Mouse (Mus musculus): Measurements from ENCODE around the gene Sall2. TPM values are rescaled to one million over a fixed set of nuclear protein-coding genes. Genes with fewer than 3 reads are reported as not detected.
A peak's percentile ranks its signal among the peaks of the same experiment; 100 is the strongest.

The Sall2 gene
- polyA plus RNA-seq (2015; fragmentation: Nextera tagmentation; extraction: Ambion mirVana) = 15.0 and 16.0 TPM in 2 replicates

DNA sequence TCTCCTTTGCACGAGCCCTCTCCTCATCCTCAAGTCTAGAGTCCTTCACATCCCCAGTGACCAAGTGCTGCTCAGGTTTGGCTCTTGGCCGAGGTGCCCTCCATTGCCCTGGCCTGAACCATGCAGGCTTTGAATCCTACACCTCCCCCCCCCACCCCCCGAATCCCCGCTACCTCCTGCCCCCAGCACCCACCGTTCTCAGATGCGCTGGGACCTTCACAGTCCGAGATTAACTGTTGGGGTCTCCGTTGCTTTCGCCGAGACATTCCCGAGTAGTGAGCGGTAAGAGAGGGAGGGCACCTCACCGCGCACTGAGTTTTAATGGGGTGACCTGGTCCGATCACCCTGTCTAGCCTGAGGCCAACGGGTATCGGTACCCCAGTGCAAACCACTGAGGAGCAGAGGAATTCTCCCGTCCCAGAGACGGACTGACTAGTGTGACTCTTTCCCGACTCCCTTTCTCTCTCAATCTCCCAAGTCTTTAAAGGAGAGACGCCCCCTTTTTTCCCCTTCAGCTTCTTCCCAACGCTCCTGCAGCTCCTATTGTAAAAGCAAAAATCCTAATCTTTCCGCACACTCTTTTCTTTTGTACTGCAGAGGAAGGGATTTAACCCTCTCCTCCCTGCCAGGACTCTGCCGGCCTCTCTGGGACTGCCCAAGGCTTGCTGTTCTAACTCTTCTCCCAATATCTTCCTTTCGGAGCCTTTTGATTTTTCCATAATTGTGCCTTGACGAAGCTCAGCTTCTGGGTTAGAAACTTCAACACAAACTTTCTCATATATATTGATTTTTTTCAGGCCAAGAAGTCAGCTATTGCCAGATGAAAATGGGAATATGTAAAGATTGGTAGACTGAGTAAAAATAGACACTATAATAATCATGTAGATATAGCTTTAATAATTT lies at the start of gene Sall2:
Gene Sall2, minus strand, starts transcription at position 853 of the 903 bp plus-strand sequence.
- Histone ChIP-seq H3K27me3 (peaks cover 22% of the 10 kb centered on the region), H3K4me2 (replicated peaks) (peak within 1 kb of the TSS; percentile 72), H3K4me1 (peaks cover 9% of the 10 kb centered on the region), H3K9me3 (replicated peaks) (no peaks in the 10 kb centered on the region), H3K4me3 (replicated peaks) (peak within 1 kb of the TSS; percentile 46), H3K27ac (replicated peaks) (no peak within 1 kb of the TSS), H3K9ac (peak within 1 kb of the TSS; percentile 23; the same call in 1 of the 2 replicates), H3K36me3 (no peaks in the 10 kb centered on the region)
- WGBS = under 1% methylated on average over 26 of the region's 26 CpGs
- ATAC-seq (ENCODE audit: insufficient number of reproducible peaks, low FRiP score, low TSS enrichment, low read depth) = peak; percentile 60; the same call in 1 of the 2 replicates

DNA sequence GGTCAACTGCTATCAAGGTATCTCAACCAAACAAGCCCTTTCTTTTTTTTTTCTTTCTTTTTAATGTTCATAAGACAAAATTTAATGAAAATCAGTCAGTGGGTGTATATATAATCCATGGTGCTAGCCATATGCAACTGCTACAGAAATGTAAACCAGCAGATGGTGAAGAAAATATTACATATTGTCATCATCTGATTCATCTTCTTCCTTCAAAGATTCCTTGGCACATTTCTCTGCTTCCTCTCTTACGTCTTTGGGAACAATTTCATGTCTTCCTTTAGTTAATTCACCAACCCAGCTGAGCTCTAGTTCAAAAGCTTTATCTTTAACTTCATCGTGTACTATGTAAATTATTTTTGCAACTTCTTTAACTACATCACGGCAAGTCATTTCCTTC lies 40.2 kb upstream of the Sall2 start:
- Histone ChIP-seq H3K9ac (no peak overlapping the region), H3K36me3 (no peaks in the 10 kb centered on the region), H3K27ac (replicated peaks) (no peak overlapping the region), H3K4me1 (no peaks in the 10 kb centered on the region), H3K9me3 (replicated peaks) (no peaks in the 10 kb centered on the region), H3K4me2 (replicated peaks) (no peak overlapping the region), H3K27me3 (no peaks in the 10 kb centered on the region), H3K4me3 (replicated peaks) (no peak overlapping the region)
- 78% methylated on average over 3 of the region's 3 CpGs for WGBS
- ATAC-seq (ENCODE audit: insufficient number of reproducible peaks, low FRiP score, low TSS enrichment, low read depth) = no peak

DNA sequence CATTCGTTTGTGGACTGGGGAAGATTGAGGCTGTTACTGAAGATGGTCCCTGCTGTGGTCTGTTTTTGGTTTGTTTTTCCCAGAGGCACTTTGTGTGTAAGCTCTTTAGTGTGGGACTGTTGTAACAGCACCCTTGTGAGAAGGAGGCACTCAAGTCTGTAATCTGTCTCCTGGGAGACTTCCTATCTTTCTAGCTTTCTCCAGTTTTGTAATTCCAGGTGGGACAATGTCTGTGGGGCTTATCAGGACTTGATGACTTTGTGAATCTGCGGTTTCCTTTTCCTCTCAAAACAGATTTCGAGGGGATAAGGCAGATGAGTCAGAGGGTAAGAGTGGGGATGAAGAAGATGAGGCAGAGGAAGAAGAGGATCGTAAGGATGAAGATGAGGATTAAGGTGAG lies 27.7 kb upstream of the Sall2 start, which contains the start of gene Olfr1513:
Gene Olfr1513, minus strand, starts transcription at position 101 of the 400 bp plus-strand sequence.
- H3K9me3 ChIP-seq (replicated peaks) = no peaks in the 10 kb centered on the region
- H3K4me1 ChIP-seq = no peaks in the 10 kb centered on the region
- 70% methylated on average over 4 of the region's 4 CpGs for WGBS
- H3K27ac ChIP-seq (replicated peaks) = no peak within 1 kb of the TSS
- H3K27me3 ChIP-seq = no peaks in the 10 kb centered on the region
- H3K36me3 ChIP-seq = no peaks in the 10 kb centered on the region
- no peak for ATAC-seq (ENCODE audit: insufficient number of reproducible peaks, low FRiP score, low TSS enrichment, low read depth)
- no peak within 1 kb of the TSS for H3K4me2 ChIP-seq (replicated peaks)
- no peak within 1 kb of the TSS for H3K9ac ChIP-seq
- no peak within 1 kb of the TSS for H3K4me3 ChIP-seq (replicated peaks)

DNA sequence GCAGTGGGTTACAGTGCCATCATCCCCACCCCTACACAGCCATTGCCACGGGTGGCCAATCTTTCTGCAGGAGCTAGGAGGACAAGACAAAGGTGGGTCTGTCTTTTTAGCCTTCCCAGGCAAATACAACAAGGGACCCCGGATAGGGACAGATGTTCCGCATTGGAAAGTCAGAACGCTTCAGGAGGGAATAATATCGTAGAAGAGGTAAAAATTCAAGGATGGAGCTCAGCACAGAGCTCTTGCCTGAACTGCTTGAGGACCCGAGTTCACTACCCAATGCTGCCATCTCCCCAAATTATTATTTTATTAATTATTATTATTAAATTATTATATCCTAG lies 10.9 kb upstream of the Sall2 start:
- 0 out of 2 replicates have a peak, but pooled peaks cover 5% of the 10 kb centered on the region for H3K27me3 ChIP-seq
- no peak overlapping the region for H3K27ac ChIP-seq (replicated peaks)
- H3K4me3 ChIP-seq (replicated peaks) = no peak overlapping the region
- no peak for ATAC-seq (ENCODE audit: insufficient number of reproducible peaks, low FRiP score, low TSS enrichment, low read depth)
- H3K36me3 ChIP-seq = no peaks in the 10 kb centered on the region
- H3K4me1 ChIP-seq = no peaks in the 10 kb centered on the region
- H3K9ac ChIP-seq = no peak overlapping the region
- H3K9me3 ChIP-seq (replicated peaks) = no peaks in the 10 kb centered on the region
- 65% methylated on average over 6 of the region's 6 CpGs for WGBS
- no peak overlapping the region for H3K4me2 ChIP-seq (replicated peaks)

DNA sequence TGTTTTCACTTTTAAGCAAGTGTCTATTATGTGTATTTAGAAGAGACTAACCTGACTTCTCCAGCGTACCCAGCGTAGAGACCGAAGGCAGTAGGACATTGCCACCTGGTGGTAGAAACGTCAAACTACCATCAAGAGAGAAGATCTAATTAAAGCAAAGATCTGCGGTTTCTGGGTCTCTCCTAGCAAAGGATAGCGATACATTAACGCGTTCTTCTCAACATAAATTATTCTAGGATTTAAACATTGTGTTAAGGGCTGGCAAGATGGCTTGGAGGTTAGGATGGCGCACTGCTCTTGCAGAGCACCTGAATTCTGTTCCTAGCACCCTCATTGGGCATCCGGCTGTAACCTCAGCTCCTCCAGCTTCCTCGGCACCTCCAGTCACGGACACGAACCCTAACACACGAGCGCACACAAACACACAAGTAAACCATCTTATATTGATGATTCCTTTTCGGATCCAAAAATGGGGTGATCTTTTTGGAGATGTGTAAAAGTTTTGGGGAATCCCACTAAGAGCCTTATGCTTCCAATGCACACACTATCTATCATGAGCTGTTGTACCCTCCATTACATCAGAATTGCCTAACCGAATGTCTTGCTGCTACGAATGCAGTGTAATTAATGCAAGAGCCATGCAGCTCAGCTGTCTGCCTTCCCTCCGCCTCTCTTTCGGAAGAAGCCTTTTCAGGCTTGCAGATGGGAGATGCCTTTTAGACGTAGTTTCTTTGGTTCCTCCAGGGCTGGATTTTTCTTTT lies 10.4 kb upstream of the Sall2 start:
- H3K27me3 ChIP-seq = 0 out of 2 replicates have a peak, but pooled peaks cover 5% of the 10 kb centered on the region
- H3K9ac ChIP-seq = no peak overlapping the region
- no peaks in the 10 kb centered on the region for H3K4me1 ChIP-seq
- ATAC-seq (ENCODE audit: insufficient number of reproducible peaks, low FRiP score, low TSS enrichment, low read depth) = no peak
- no peaks in the 10 kb centered on the region for H3K36me3 ChIP-seq
- H3K27ac ChIP-seq (replicated peaks) = no peak overlapping the region
- WGBS = 25% methylated on average over 21 of the region's 21 CpGs
- no peaks in the 10 kb centered on the region for H3K9me3 ChIP-seq (replicated peaks)
- H3K4me3 ChIP-seq (replicated peaks) = peak overlapping the region; percentile 29
- peak overlapping the region; percentile 41 for H3K4me2 ChIP-seq (replicated peaks)

DNA sequence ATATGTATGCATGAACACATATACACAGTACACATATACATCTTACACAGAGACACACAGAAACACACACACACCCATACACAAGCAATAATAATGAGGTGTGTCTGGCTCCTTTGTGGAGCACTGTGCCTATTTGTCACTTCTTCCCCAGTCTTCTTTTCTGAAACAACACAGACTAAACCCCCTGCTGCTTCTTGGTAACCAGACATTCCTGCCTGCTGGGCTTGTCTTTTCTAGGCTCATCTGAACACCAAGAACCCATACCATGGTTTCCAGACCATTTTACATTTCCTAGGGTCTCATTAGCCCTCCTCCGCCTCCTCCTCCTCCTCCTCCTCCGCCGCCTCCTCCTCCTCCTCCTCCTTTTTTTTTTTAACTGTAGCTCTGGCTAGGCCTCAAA lies 3.6 kb upstream of the Sall2 start:
- Histone ChIP-seq H3K4me1 (peaks cover 9% of the 10 kb centered on the region), H3K27me3 (peaks cover 22% of the 10 kb centered on the region)
- WGBS = 80% methylated on average over 1 of the region's 3 CpGs

DNA sequence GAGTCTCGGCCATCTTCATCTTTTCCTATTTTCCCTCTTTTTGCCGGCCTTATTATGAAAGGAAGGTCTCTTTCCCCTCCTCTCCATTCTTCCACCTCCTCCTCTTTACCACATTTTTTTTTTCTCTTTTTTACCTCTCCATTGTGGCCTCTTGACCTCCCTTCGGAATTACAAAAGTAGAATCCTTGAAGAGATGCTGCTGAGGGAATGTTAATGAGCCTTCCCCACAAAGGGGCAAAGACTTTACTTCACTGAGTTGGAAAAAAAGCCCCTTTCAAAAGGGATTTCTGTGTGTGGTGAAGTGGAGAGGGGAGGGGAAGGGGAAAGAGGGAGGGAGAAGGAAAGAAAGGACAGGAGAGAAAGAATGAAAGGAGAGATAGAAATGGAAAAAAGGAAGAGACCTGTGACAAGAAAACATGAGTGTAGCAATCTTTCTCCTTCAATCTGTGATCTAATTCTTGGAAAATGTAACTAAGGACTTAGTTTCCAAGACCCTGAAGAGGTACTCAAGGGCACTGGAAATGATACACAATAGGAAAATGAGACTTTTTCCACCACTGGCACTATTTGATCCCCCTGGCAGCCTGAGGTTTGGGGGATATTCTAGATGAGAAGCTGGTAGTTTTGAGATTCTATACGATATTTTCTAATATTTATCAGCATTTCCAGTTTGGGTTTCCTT lies 2.6 kb upstream of the Sall2 start:
- Histone ChIP-seq H3K9ac (no peak overlapping the region), H3K4me3 (replicated peaks) (no peak overlapping the region), H3K36me3 (no peaks in the 10 kb centered on the region), H3K27me3 (peaks cover 22% of the 10 kb centered on the region), H3K27ac (replicated peaks) (no peak overlapping the region), H3K4me2 (replicated peaks) (no peak overlapping the region), H3K9me3 (replicated peaks) (no peaks in the 10 kb centered on the region), H3K4me1 (peaks cover 9% of the 10 kb centered on the region)
- no peak for ATAC-seq (ENCODE audit: insufficient number of reproducible peaks, low FRiP score, low TSS enrichment, low read depth)
- 14% methylated on average over 4 of the region's 4 CpGs for WGBS

More for the DNA sequence above, 3.6 kb upstream of the Sall2 start:
- Histone ChIP-seq H3K27ac (replicated peaks) (no peak overlapping the region), H3K4me3 (replicated peaks) (no peak overlapping the region), H3K4me2 (replicated peaks) (no peak overlapping the region), H3K9ac (no peak overlapping the region), H3K36me3 (no peaks in the 10 kb centered on the region), H3K9me3 (replicated peaks) (no peaks in the 10 kb centered on the region)
- ATAC-seq (ENCODE audit: insufficient number of reproducible peaks, low FRiP score, low TSS enrichment, low read depth) = no peak

DNA sequence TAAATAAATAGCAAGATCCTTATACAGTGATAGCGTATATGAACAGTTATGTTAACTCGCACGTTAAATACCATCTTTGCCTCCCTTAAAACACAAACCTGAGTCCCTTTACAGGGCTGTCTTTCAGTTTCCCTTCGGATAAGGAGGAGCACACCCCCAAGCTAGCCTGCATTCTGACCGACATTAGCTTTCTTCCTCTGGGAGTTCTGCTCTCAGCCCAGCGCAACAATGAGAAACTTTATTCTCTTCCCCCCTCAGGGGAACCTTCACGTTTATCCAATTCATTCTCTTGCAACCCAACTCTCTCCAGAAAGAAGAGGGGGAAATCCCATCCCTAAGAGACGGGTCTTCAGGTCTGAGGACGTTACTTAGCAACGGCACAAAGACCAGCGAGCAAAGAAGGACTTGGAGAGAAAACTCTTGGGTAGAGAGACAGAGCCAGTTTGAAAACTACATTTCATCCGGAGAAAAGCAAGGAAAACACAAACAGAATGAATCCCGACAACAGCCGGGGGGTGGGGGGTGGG lies 1.1 kb downstream of the Sall2 start:
- H3K4me1 ChIP-seq = peaks cover 9% of the 10 kb centered on the region
- no peak overlapping the region for H3K27ac ChIP-seq (replicated peaks)
- H3K9me3 ChIP-seq (replicated peaks) = no peaks in the 10 kb centered on the region
- peak overlapping the region; percentile 46 for H3K4me3 ChIP-seq (replicated peaks)
- H3K4me2 ChIP-seq (replicated peaks) = peak overlapping the region; percentile 72
- H3K36me3 ChIP-seq = no peaks in the 10 kb centered on the region
- H3K9ac ChIP-seq = no peak overlapping the region
- 2% methylated on average over 14 of the region's 14 CpGs for WGBS
- H3K27me3 ChIP-seq = peaks cover 22% of the 10 kb centered on the region
- no peak for ATAC-seq (ENCODE audit: insufficient number of reproducible peaks, low FRiP score, low TSS enrichment, low read depth)

DNA sequence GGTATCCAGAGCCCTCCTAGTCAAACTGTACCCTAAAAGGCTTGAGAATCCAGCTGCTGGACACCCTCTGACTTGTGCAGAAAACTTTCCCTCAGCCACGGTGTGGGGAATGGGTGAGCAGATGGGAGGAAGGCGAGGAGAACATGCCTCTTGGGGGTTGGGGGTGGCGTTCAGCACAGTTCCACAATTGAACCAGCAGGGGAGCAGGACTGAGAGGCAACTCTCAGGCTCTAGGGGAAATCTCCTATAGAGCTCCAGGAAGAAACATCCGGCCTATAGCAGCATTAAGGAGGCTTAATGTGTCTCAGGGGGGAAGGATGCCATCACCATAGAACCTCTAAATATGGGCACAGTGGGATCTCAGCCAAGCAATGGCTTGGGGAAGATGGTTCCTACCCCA lies 2.7 kb downstream of the Sall2 start:
- no peak overlapping the region for H3K9ac ChIP-seq
- no peak overlapping the region for H3K4me2 ChIP-seq (replicated peaks)
- peaks cover 12% of the 10 kb centered on the region for H3K27me3 ChIP-seq
- H3K4me3 ChIP-seq (replicated peaks) = no peak overlapping the region
- H3K9me3 ChIP-seq (replicated peaks) = no peaks in the 10 kb centered on the region
- no peak overlapping the region for H3K27ac ChIP-seq (replicated peaks)
- 8% methylated on average over 4 of the region's 4 CpGs for WGBS
- ATAC-seq (ENCODE audit: insufficient number of reproducible peaks, low FRiP score, low TSS enrichment, low read depth) = no peak
- no peaks in the 10 kb centered on the region for H3K36me3 ChIP-seq
- H3K4me1 ChIP-seq = peaks cover 9% of the 10 kb centered on the region

DNA sequence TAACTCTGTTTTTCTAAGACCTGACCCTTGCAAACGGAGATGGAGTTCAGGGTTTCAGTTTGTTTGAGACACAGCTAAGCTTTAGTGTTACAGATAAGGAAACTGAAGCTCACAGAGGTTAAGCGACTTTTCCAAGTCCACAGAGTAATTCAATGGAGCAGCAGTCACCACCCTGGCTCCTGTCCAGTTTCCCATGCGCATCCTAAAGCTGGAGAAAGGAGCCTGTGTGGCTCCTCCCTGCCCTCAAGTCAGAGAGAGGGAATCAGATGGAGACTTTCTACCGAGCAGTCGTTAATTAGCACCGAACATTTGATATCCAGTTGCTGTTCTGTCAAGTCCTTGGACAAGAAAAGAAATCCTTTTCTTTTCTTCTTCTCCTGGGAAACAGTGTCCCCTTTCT lies 9.2 kb downstream of the Sall2 start:
- H3K9me3 ChIP-seq (replicated peaks) = no peaks in the 10 kb centered on the region
- no peak overlapping the region for H3K4me3 ChIP-seq (replicated peaks)
- H3K4me1 ChIP-seq = peaks cover 20% of the 10 kb centered on the region
- ATAC-seq (ENCODE audit: insufficient number of reproducible peaks, low FRiP score, low TSS enrichment, low read depth) = no peak
- no peaks in the 10 kb centered on the region for H3K27me3 ChIP-seq
- 37% methylated on average over 6 of the region's 6 CpGs for WGBS
- H3K9ac ChIP-seq = no peak overlapping the region
- no peak overlapping the region for H3K4me2 ChIP-seq (replicated peaks)
- H3K27ac ChIP-seq (replicated peaks) = no peak overlapping the region
- H3K36me3 ChIP-seq = peaks cover 4% of the 10 kb centered on the region

All from embryonic facial prominence, embryonic 15.5 days (tissue).